In genomic region chr16:78502492-78502891, GRCm38 (mm10) we compare ENCODE assay signal across 27 mouse cellular contexts.
DNase-seq lines count a peak whose midpoint lies in the region; ATAC-seq and TF ChIP-seq lines count a peak whose summit lies in the region.
"Had no signal": no experiment of that assay in that cellular context is flagged by ENCODE, and none has a peak within 500 bp of the region (broad histone marks: within the 10 kb centered on the region; RNA-seq: fewer than 3 reads in every experiment).

No protein-coding gene starts in this region.

- intact Hi-C loops in heart, adult 2 months (cut with DNase I), result no loop called here

- no peak for TF ChIP-seq EP300 in heart, adult 2 months (IDR thresholded peaks at IDR 0.05; ENCODE audit: insufficient read depth, low read depth, low read length)

- no peak overlapping the region for H3K27ac ChIP-seq in heart, adult 2 months
- no peak overlapping the region for H3K27ac ChIP-seq in heart, embryonic 12.5 days (ENCODE audit: poor library complexity, severe bottlenecking)
- H3K27ac ChIP-seq in intestine, postnatal 0 days (ENCODE audit: low read depth, low read length), result no peak overlapping the region
- H3K27ac ChIP-seq: embryonic facial prominence, embryonic 13.5 days; embryonic facial prominence, embryonic 15.5 days; forebrain, embryonic 10.5 days; forebrain, embryonic 12.5 days had no signal

- H3K79me2 ChIP-seq in heart, adult 2 months (replicated peaks; ENCODE audit: control insufficient read depth, insufficient read depth, low read length), result no peaks in the 10 kb centered on the region

- H3K4me3 ChIP-seq in megakaryocyte, embryonic 14.5 days (replicated peaks), result peak overlapping the region; percentile 67
- no peak overlapping the region for H3K4me3 ChIP-seq in heart, adult 2 months
- no peak overlapping the region for H3K4me3 ChIP-seq in heart, embryonic 12.5 days
- no peak overlapping the region for H3K4me3 ChIP-seq in intestine, postnatal 0 days (ENCODE audit: low read depth, low read length)
- H3K4me3 ChIP-seq: embryonic facial prominence, embryonic 13.5 days; embryonic facial prominence, embryonic 15.5 days; erythroblast, embryonic 14.5 days; forebrain, embryonic 10.5 days; forebrain, embryonic 12.5 days had no signal

- 87% methylated on average over 9 of the region's 9 CpGs for WGBS in heart, adult 2 months
- WGBS in heart, embryonic 12.5 days, result 83% methylated on average over 9 of the region's 9 CpGs
- 89% methylated on average over 9 of the region's 9 CpGs for WGBS in intestine, postnatal 0 days

- ATAC-seq in CD4-positive, CD25-positive, alpha-beta regulatory T cell, adult 4 months, result peak; percentile 23
- ATAC-seq in common myeloid progenitor, adult 5-6 weeks (replicated peaks; ENCODE audit: low read depth, poor library complexity, severe bottlenecking), result peak; percentile 71
- ATAC-seq in hematopoietic stem cell, adult 5-6 weeks (replicated peaks in 1 of 2; ENCODE audit: insufficient read depth in 1 of 2, low FRiP score in 2 of 2, low TSS enrichment in 1 of 2, low read depth in 1 of 2, poor library complexity in 2 of 2, severe bottlenecking in 2 of 2), result peak; percentile 71 to 76
- ATAC-seq in heart, embryonic 12.5 days (ENCODE audit: insufficient number of reproducible peaks, low FRiP score), result no peak
- ATAC-seq in intestine, postnatal 0 days, result no peak
- ATAC-seq: activated CD4-positive, CD25-positive, alpha-beta regulatory T cell, adult 4 months; forebrain, embryonic 14.5 days; forebrain, embryonic 16.5 days; Patski had no signal

- TF ChIP-seq CTCF in heart, adult 2 months (IDR thresholded peaks at IDR 0.05), result no peak
- TF ChIP-seq CTCF in intestine, postnatal 0 days (IDR thresholded peaks at IDR 0.05; ENCODE audit: low read depth), result no peak

- H3K36me3 ChIP-seq in megakaryocyte, embryonic 14.5 days (replicated peaks; ENCODE audit: low read length), result peaks cover 6% of the 10 kb centered on the region
- H3K36me3 ChIP-seq in heart, adult 2 months (ENCODE audit: control insufficient read depth, insufficient read depth, low read length), result no peaks in the 10 kb centered on the region
- no peaks in the 10 kb centered on the region for H3K36me3 ChIP-seq in heart, embryonic 12.5 days
- no peaks in the 10 kb centered on the region for H3K36me3 ChIP-seq in intestine, postnatal 0 days (ENCODE audit: control insufficient read depth, insufficient read depth)
- H3K36me3 ChIP-seq: embryonic facial prominence, embryonic 13.5 days; embryonic facial prominence, embryonic 15.5 days; forebrain, embryonic 10.5 days; forebrain, embryonic 12.5 days; G1E had no signal

- no peak for DNase-seq in heart, adult 2 months
- DNase-seq in embryo, embryonic 10.5 days (ENCODE audit: low spot score), result no peak
- DNase-seq: adrenal gland, adult 8-10 months; adrenal gland, postnatal 14 days; adrenal gland, postnatal 36 days; cerebellum, adult 11-12 months; cerebellum, adult 2 months; cerebellum, adult 9-10 months; cerebellum, postnatal 10 days; cerebellum, postnatal 25 days had no signal

- H3K4me1 ChIP-seq in megakaryocyte, embryonic 14.5 days, result peaks cover 19% of the 10 kb centered on the region
- H3K4me1 ChIP-seq in heart, adult 2 months (ENCODE audit: control insufficient read depth, insufficient read depth, low read length), result no peaks in the 10 kb centered on the region
- H3K4me1 ChIP-seq in heart, embryonic 12.5 days (replicated peaks), result no peaks in the 10 kb centered on the region
- no peaks in the 10 kb centered on the region for H3K4me1 ChIP-seq in intestine, postnatal 0 days (replicated peaks; ENCODE audit: control insufficient read depth, insufficient read depth, low read length)
- H3K4me1 ChIP-seq: embryonic facial prominence, embryonic 13.5 days; embryonic facial prominence, embryonic 15.5 days; forebrain, embryonic 12.5 days had no signal

- no peaks in the 10 kb centered on the region for H3K9me3 ChIP-seq in megakaryocyte, embryonic 14.5 days
- no peaks in the 10 kb centered on the region for H3K9me3 ChIP-seq in heart, embryonic 12.5 days (replicated peaks)
- no peaks in the 10 kb centered on the region for H3K9me3 ChIP-seq in intestine, postnatal 0 days (ENCODE audit: control insufficient read depth)
- H3K9me3 ChIP-seq: embryonic facial prominence, embryonic 13.5 days; embryonic facial prominence, embryonic 15.5 days; forebrain, embryonic 10.5 days; forebrain, embryonic 12.5 days had no signal

- no peak for TF ChIP-seq POLR2A in heart, adult 2 months (IDR thresholded peaks at IDR 0.05; ENCODE audit: insufficient read depth, low read depth, low read length)

- no peaks in the 10 kb centered on the region for H3K27me3 ChIP-seq in megakaryocyte, embryonic 14.5 days (replicated peaks)
- no peaks in the 10 kb centered on the region for H3K27me3 ChIP-seq in heart, adult 2 months (ENCODE audit: control insufficient read depth, insufficient read depth, low read length)
- no peaks in the 10 kb centered on the region for H3K27me3 ChIP-seq in heart, embryonic 12.5 days (replicated peaks)
- no peaks in the 10 kb centered on the region for H3K27me3 ChIP-seq in intestine, postnatal 0 days (replicated peaks; ENCODE audit: control insufficient read depth, insufficient read depth, low read length)
- H3K27me3 ChIP-seq: CH12.LX; embryonic facial prominence, embryonic 13.5 days; embryonic facial prominence, embryonic 15.5 days; forebrain, embryonic 12.5 days; Patski had no signal

- H3K4me2 ChIP-seq in heart, embryonic 12.5 days, result no peak overlapping the region
- no peak overlapping the region for H3K4me2 ChIP-seq in intestine, postnatal 0 days (replicated peaks; ENCODE audit: low read depth)
- H3K4me2 ChIP-seq: embryonic facial prominence, embryonic 13.5 days; embryonic facial prominence, embryonic 15.5 days; forebrain, embryonic 12.5 days had no signal

- H3K9ac ChIP-seq in heart, adult 2 months (ENCODE audit: low read depth, low read length), result no peak overlapping the region
- H3K9ac ChIP-seq in heart, embryonic 12.5 days, result no peak overlapping the region
- no peak overlapping the region for H3K9ac ChIP-seq in intestine, postnatal 0 days (ENCODE audit: low read depth, low read length)
- H3K9ac ChIP-seq: embryonic facial prominence, embryonic 13.5 days; embryonic facial prominence, embryonic 15.5 days; forebrain, embryonic 12.5 days had no signal

Comparison
In these comparisons a context has a peak if more than half of its experiments do, and no peak if none do; other contexts are left out.
1. ATAC-seq: peak in CD4-positive, CD25-positive, alpha-beta regulatory T cell, adult 4 months (single experiment), common myeloid progenitor, adult 5-6 weeks (single experiment) and hematopoietic stem cell, adult 5-6 weeks (2 of 2); none in heart, embryonic 12.5 days (single experiment) and intestine, postnatal 0 days (single experiment).